Mouse (Mus musculus) midbrain, embryonic 16.5 days (tissue): ENCODE results near the gene Glul. TPM values are rescaled to one million over a fixed set of nuclear protein-coding genes. Genes with fewer than 3 reads are reported as not detected.
"Not testable (repeated sequence)": the region's sequence is repeated elsewhere in the genome, so short reads cannot be mapped to it uniquely, and the experiment has no call there.

ENCODE experiments used
- ATAC-seq: fragments of 200-750 bp; cut with Nextera tagmentation; 2 replicates; pipeline ENCODE4 v1.8.0; 2017; ENCODE audit warnings: moderate TSS enrichment
- H3K27ac ChIP-seq: fragments of 300-500 bp; sonication (generic); 2 replicates; pipeline ENCODE4 v1.5.1; 2014; ENCODE audit warnings: mild to moderate bottlenecking, low read length, mixed read lengths
- H3K27me3 ChIP-seq: fragments of 300-500 bp; sonication (generic); 2 replicates; pipeline ENCODE4 v1.6.1; 2014; ENCODE audit warnings: low read depth, low read length, mixed read lengths; ENCODE audit not compliant: control insufficient read depth, insufficient read depth
- H3K36me3 ChIP-seq: fragments of 300-500 bp; sonication (generic); 2 replicates; pipeline ENCODE4 v1.6.1; 2014; ENCODE audit warnings: mild to moderate bottlenecking, low read length, moderate library complexity, mixed read lengths; ENCODE audit not compliant: control insufficient read depth, insufficient read depth
- H3K4me1 ChIP-seq: fragments of 300-500 bp; sonication (generic); 2 replicates; pipeline ENCODE4 v1.6.1; 2014; ENCODE audit warnings: mild to moderate bottlenecking, low read length, mixed read lengths; ENCODE audit not compliant: control insufficient read depth, insufficient read depth
- H3K4me2 ChIP-seq: fragments of 300-500 bp; sonication (generic); 2 replicates; pipeline ENCODE4 v1.6.1; 2014; ENCODE audit warnings: mild to moderate bottlenecking, low read length, mixed read lengths
- H3K4me3 ChIP-seq: fragments of 300-500 bp; sonication (generic); 2 replicates; pipeline ENCODE4 v1.5.1; 2014; ENCODE audit warnings: low read depth, mild to moderate bottlenecking, low read length, moderate library complexity, mixed read lengths
- H3K9ac ChIP-seq: fragments of 300-500 bp; sonication (generic); 2 replicates; pipeline ENCODE4 v1.6.1; 2014; ENCODE audit warnings: low read depth, low read length, mixed read lengths
- H3K9me3 ChIP-seq: fragments of 300-500 bp; sonication (generic); replicated peaks from 2 replicates; pipeline ENCODE4 v1.6.1; 2014; ENCODE audit warnings: mild to moderate bottlenecking, low read length, mixed read lengths; ENCODE audit not compliant: control insufficient read depth, poor library complexity, severe bottlenecking
- WGBS: fragments of 180-500 bp; shearing (Covaris S2); extraction: QIAGEN DNeasy Blood & Tissue Kit; methylation state at CpG from one replicate; pipeline ENCODE4 v1.1.7; 2014; 5-methylcytosine and 5-hydroxymethylcytosine counted together
- polyA plus RNA-seq: library from polyadenylated mRNA; unstranded; fragments of >200 nt; fragmentation: Nextera tagmentation; extraction: Ambion mirVana; gene quantifications from 2 replicates; pipeline ENCODE4 v1.2.1, GENCODE M21; 2015

Gene Glul
- 145 and 159 TPM in 2 replicates for polyA plus RNA-seq

- Histone ChIP-seq H3K36me3 (peaks cover 12% of the 10 kb centered on the region), H3K4me2 (peak within 1 kb of the TSS; percentile 91), H3K27me3 (no peaks in the 10 kb centered on the region), H3K9ac (peak within 1 kb of the TSS; percentile 95), H3K4me1 (peaks cover 25% of the 10 kb centered on the region), H3K4me3 (peak within 1 kb of the TSS; percentile 77), H3K27ac (peak within 1 kb of the TSS; percentile 99), H3K9me3 (no peaks in the 10 kb centered on the region)
- peak; percentile 96 for ATAC-seq
- WGBS: under 1% methylated on average over 51 of the region's 51 CpGs
These were observed at the start of gene Glul, which contains the start of gene Teddm2 for GRCm38 (mm10) chr1:153899731-153900380. Glul (plus strand) TSS chr1:153899944. Teddm2 (minus strand) TSS chr1:153900228.

- H3K9me3 ChIP-seq, H3K27me3 ChIP-seq, H3K4me2 ChIP-seq, H3K9ac ChIP-seq, H3K27ac ChIP-seq, ATAC-seq, H3K4me3 ChIP-seq, H3K4me1 ChIP-seq, H3K36me3 ChIP-seq: not testable (repeated sequence)
- 84% methylated on average over 7 of the region's 7 CpGs for WGBS
These were observed 47.0 kb upstream of the Glul start for GRCm38 (mm10) chr1:153852696-153853095.

DNA sequence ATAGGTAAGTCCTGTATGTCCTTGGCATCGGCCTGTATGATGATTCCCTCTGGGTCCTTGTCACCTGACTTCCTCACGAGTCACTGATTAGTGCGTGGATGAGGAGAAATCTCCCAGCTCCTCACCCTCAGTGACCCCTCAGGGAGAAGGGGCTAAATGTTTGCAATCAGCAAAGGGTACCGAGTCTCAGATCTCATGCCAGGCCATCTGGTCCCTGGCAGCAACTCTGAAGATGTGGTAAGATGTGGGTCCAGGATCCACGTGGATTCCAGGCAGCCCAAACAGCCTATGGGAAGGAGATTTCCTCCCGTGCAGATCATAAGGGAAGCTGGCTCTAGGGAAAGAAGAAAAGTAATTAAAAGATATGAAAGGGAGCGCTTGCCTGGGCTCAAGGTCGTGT lies 43.8 kb upstream of the Glul start:
- no peak overlapping the region for H3K4me2 ChIP-seq
- no peak overlapping the region for H3K9ac ChIP-seq
- no peaks in the 10 kb centered on the region for H3K27me3 ChIP-seq
- no peaks in the 10 kb centered on the region for H3K4me1 ChIP-seq
- H3K36me3 ChIP-seq: no peaks in the 10 kb centered on the region
- H3K27ac ChIP-seq: no peak overlapping the region
- 72% methylated on average over 8 of the region's 8 CpGs for WGBS
- H3K9me3 ChIP-seq: no peaks in the 10 kb centered on the region
- ATAC-seq: no peak
- no peak overlapping the region for H3K4me3 ChIP-seq

- no peak within 1 kb of the TSS for H3K27ac ChIP-seq
- no peaks in the 10 kb centered on the region for H3K4me1 ChIP-seq
- no peaks in the 10 kb centered on the region for H3K27me3 ChIP-seq
- H3K4me2 ChIP-seq: no peak within 1 kb of the TSS
- H3K9ac ChIP-seq: no peak within 1 kb of the TSS
- H3K4me3 ChIP-seq: no peak within 1 kb of the TSS
- WGBS: 89% methylated on average over 6 of the region's 6 CpGs
- H3K9me3 ChIP-seq: no peaks in the 10 kb centered on the region
- no peak for ATAC-seq
- H3K36me3 ChIP-seq: no peaks in the 10 kb centered on the region
These were observed 25.7 kb upstream of the Glul start, which contains the start of gene Teddm1b for GRCm38 (mm10) chr1:153874045-153874444. Teddm1b (plus strand) TSS chr1:153874345.

- H3K4me3 ChIP-seq, H3K27me3 ChIP-seq, H3K9me3 ChIP-seq, H3K4me2 ChIP-seq, H3K9ac ChIP-seq, ATAC-seq, H3K27ac ChIP-seq, H3K4me1 ChIP-seq, H3K36me3 ChIP-seq: not testable (repeated sequence)
- 97% methylated on average over 17 of the region's 17 CpGs for WGBS
These were observed 19.4 kb upstream of the Glul start for GRCm38 (mm10) chr1:153880391-153880790.

GRCm38 (mm10) chr1:153886024-153886633 lies 13.6 kb upstream of the Glul start:
- peak; percentile 76 for ATAC-seq
- H3K9me3 ChIP-seq: no peaks in the 10 kb centered on the region
- WGBS: 32% methylated on average over 17 of the region's 17 CpGs
- H3K9ac ChIP-seq: 0 out of 2 replicates have a peak overlapping the region, but pooled peaks have one; percentile 41
- H3K36me3 ChIP-seq: no peaks in the 10 kb centered on the region
- H3K4me3 ChIP-seq: no peak overlapping the region
- 0 out of 2 replicates have a peak overlapping the region, but pooled peaks have one; percentile 22 for H3K27ac ChIP-seq
- H3K4me1 ChIP-seq: peaks cover 3% of the 10 kb centered on the region; the same call in 1 of the 2 replicates
- no peak overlapping the region for H3K4me2 ChIP-seq
- no peaks in the 10 kb centered on the region for H3K27me3 ChIP-seq

GRCm38 (mm10) chr1:153890121-153890520 lies 9.6 kb upstream of the Glul start:
- H3K4me2 ChIP-seq: no peak overlapping the region
- ATAC-seq: no peak
- H3K36me3 ChIP-seq: no peaks in the 10 kb centered on the region
- no peak overlapping the region for H3K9ac ChIP-seq
- 92% methylated on average over 10 of the region's 10 CpGs for WGBS
- no peak overlapping the region for H3K4me3 ChIP-seq
- H3K27me3 ChIP-seq: peaks cover 4% of the 10 kb centered on the region; the same call in 1 of the 2 replicates
- no peaks in the 10 kb centered on the region for H3K9me3 ChIP-seq
- H3K4me1 ChIP-seq: peaks cover 4% of the 10 kb centered on the region; the same call in 1 of the 2 replicates
- no peak overlapping the region for H3K27ac ChIP-seq

- Histone ChIP-seq H3K4me1 (peaks cover 3% of the 10 kb centered on the region; the same call in 1 of the 2 replicates), H3K4me3 (no peak within 1 kb of the TSS), H3K9me3 (no peaks in the 10 kb centered on the region), H3K27me3 (peaks cover 4% of the 10 kb centered on the region; the same call in 1 of the 2 replicates), H3K4me2 (no peak within 1 kb of the TSS), H3K36me3 (no peaks in the 10 kb centered on the region), H3K9ac (no peak within 1 kb of the TSS), H3K27ac (no peak within 1 kb of the TSS)
- 70% methylated on average over 4 of the region's 4 CpGs for WGBS
- ATAC-seq: no peak
These were observed 8.3 kb upstream of the Glul start, which contains the start of gene Teddm1a for GRCm38 (mm10) chr1:153891442-153891841. Teddm1a (plus strand) TSS chr1:153891742.

DNA sequence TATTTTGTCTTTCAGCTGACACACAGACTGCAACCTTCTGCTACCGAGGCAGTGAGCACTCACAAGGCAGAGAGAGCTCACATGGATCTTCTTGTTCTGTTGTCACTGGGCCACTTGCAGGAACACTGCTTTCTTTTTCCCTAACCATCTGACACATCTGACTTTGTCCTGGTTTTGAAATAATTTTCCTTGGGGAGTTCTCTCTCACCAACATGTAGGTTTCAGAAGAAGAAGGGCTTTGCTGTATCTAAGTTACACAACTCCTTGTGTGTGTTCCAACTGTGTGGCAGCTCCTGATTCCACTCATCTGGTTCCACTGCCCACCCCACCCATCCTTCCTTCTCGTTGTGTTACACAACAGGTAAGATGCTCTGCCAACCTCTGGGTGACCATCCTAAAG lies 6.0 kb upstream of the Glul start:
- Histone ChIP-seq H3K27ac (no peak overlapping the region), H3K9me3 (no peaks in the 10 kb centered on the region), H3K4me1 (peaks cover 2% of the 10 kb centered on the region; the same call in 1 of the 2 replicates), H3K4me2 (no peak overlapping the region), H3K27me3 (peaks cover 4% of the 10 kb centered on the region; the same call in 1 of the 2 replicates), H3K9ac (no peak overlapping the region), H3K36me3 (no peaks in the 10 kb centered on the region), H3K4me3 (no peak overlapping the region)
- WGBS: 79% methylated on average over 2 of the region's 2 CpGs
- no peak for ATAC-seq
